Mouse (Mus musculus): Measurements from ENCODE around the gene Lrrc74a.

DNA sequence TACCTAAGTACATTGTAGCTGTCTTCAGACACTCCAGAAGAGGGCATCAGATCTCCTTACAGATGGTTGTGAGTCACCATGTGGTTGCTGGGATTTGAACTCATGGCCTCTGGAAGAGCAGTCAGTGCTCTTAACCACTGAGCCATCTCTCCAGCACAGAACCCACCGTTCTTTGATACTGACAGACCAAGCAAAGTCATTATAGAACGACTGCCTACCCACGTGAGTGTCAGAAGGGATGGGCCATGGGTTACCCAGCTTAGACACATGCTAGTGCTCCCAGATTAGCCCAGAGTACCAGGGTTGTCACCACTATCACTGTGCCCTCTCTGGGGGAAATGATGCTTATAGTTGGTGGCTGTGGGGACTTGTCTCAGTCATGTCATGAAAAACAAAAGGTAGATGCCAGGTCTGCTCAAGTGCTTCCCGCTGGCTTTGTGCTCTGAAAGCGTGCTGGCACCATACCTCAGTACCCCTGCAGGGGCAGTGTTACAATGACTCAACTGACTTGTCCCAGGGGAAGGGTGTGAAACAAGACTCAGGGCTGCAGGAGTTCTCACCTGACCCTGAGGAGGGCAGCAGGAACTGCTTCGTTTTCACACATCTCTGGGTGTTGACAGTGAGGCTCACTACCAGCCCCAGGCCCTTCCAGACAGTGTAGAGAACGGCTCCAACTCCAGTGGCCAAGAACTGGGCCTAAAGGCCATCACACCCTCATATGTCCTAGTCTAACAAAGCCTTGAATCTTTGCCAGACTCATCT lies 61.1 kb downstream of the Lrrc74a start:
- no peak for TF ChIP-seq CTCF (IDR thresholded peaks at IDR 0.05; ENCODE audit: borderline replicate concordance, insufficient read depth, low read length)
- no peak for TF ChIP-seq POLR2A (IDR thresholded peaks at IDR 0.05; ENCODE audit: low read depth, low read length)

All from embryonic fibroblast, embryonic 13.5 days (primary cell).